Mouse (Mus musculus) c-Kit-positive CD71-positive TER-119-negative erythroid progenitor cells, embryonic 14.5 days (primary cell): ENCODE data around the gene Stk40.

ENCODE experiments used
- DNase-seq: peaks from one replicate; pipeline ENCODE4 v3.0.0-alpha.2; 2013; ENCODE audit warnings: low read depth

The Stk40 gene

GRCm38 (mm10) chr4:126097711-126098253 lies 6.0 kb upstream of the Stk40 start:
- DNase-seq = no peak

GRCm38 (mm10) chr4:126099365-126099764 lies 4.4 kb upstream of the Stk40 start:
- DNase-seq = no peak

GRCm38 (mm10) chr4:126100764-126101163 lies 3.0 kb upstream of the Stk40 start:
- DNase-seq = no peak

GRCm38 (mm10) chr4:126102061-126102841 lies 1.5 kb upstream of the Stk40 start:
- no peak for DNase-seq

GRCm38 (mm10) chr4:126103057-126103581 lies 638 bp upstream of the Stk40 start:
- peak; percentile 94 for DNase-seq

GRCm38 (mm10) chr4:126104261-126105075 lies 711 bp downstream of the Stk40 start:
- no peak for DNase-seq

GRCm38 (mm10) chr4:126105131-126105783 lies 1.5 kb downstream of the Stk40 start:
- DNase-seq = no peak

- DNase-seq = no peak
Measured at GRCm38 (mm10) chr4:126108061-126108740, 4.4 kb downstream of the Stk40 start.

- no peak for DNase-seq
Measured at GRCm38 (mm10) chr4:126109613-126110373, 6.0 kb downstream of the Stk40 start.

GRCm38 (mm10) chr4:126110374-126111152 lies 6.8 kb downstream of the Stk40 start:
- DNase-seq = no peak

- DNase-seq = no peak
Measured at GRCm38 (mm10) chr4:126111153-126111549, 7.4 kb downstream of the Stk40 start.

GRCm38 (mm10) chr4:126113243-126113642 lies 9.5 kb downstream of the Stk40 start:
- DNase-seq = no peak

- no peak for DNase-seq
Measured at GRCm38 (mm10) chr4:126113943-126114342, 10.2 kb downstream of the Stk40 start.

- DNase-seq = no peak
Measured at GRCm38 (mm10) chr4:126115411-126115810, 11.7 kb downstream of the Stk40 start.

- no peak for DNase-seq
Measured at GRCm38 (mm10) chr4:126115871-126116521, 12.2 kb downstream of the Stk40 start.

- no peak for DNase-seq
Measured at GRCm38 (mm10) chr4:126117116-126117515, 13.4 kb downstream of the Stk40 start.

- DNase-seq = no peak
Measured at GRCm38 (mm10) chr4:126118651-126119050, 14.9 kb downstream of the Stk40 start.

GRCm38 (mm10) chr4:126119051-126119450 lies 15.3 kb downstream of the Stk40 start:
- DNase-seq = no peak

- no peak for DNase-seq
Measured at GRCm38 (mm10) chr4:126120052-126120451, 16.3 kb downstream of the Stk40 start.
